ENCODE assay signal across 24 mouse cellular contexts in genomic region chr13:93912326-93912915, GRCm38 (mm10).
DNase-seq lines count a peak whose midpoint lies in the region; ATAC-seq and TF ChIP-seq lines count a peak whose summit lies in the region.
"Had no signal": no experiment of that assay in that cellular context is flagged by ENCODE, and none has a peak within 500 bp of the region (broad histone marks: within the 10 kb centered on the region; RNA-seq: fewer than 3 reads in every experiment).

No protein-coding gene starts in this region.

- no peak for ATAC-seq in heart, postnatal 0 days (ENCODE audit: insufficient read depth, low read depth)
- ATAC-seq in heart, embryonic 11.5 days (replicated peaks; ENCODE audit: insufficient number of reproducible peaks, low FRiP score, low TSS enrichment): no peak
- no peak for ATAC-seq in limb, embryonic 14.5 days (ENCODE audit: low FRiP score, low read depth)

- no peak for TF ChIP-seq CTCF in heart, postnatal 0 days (IDR thresholded peaks at IDR 0.05; ENCODE audit: low read depth)

- no peaks in the 10 kb centered on the region for H3K27me3 ChIP-seq in heart, postnatal 0 days (ENCODE audit: control insufficient read depth, insufficient read depth, low read length)
- H3K27me3 ChIP-seq in heart, embryonic 11.5 days (ENCODE audit: control insufficient read depth, insufficient read depth, low read length): no peaks in the 10 kb centered on the region
- no peaks in the 10 kb centered on the region for H3K27me3 ChIP-seq in limb, embryonic 14.5 days (ENCODE audit: control insufficient read depth, insufficient read depth, low read length)
- H3K27me3 ChIP-seq: liver, embryonic 12.5 days; lung, embryonic 15.5 days had no signal

- no peak overlapping the region for H3K27ac ChIP-seq in heart, postnatal 0 days (ENCODE audit: low read depth)
- no peak overlapping the region for H3K27ac ChIP-seq in heart, embryonic 11.5 days (ENCODE audit: low read depth, low read length)
- peak overlapping the region; percentile 87; the same call in 1 of the 2 replicates for H3K27ac ChIP-seq in limb, embryonic 14.5 days (replicated peaks; ENCODE audit: low read depth, low read length)
- H3K27ac ChIP-seq: forebrain, embryonic 10.5 days; heart, adult 2 months; layer of hippocampus, adult 2 months; liver, embryonic 12.5 days; lung, embryonic 15.5 days had no signal

- WGBS in heart, postnatal 0 days: 80% methylated on average over 5 of the region's 5 CpGs
- WGBS in heart, embryonic 11.5 days (ENCODE audit: insufficient replicate concordance): 76% methylated on average over 5 of the region's 5 CpGs
- WGBS in limb, embryonic 14.5 days: 78% methylated on average over 5 of the region's 5 CpGs

- H3K36me3 ChIP-seq in heart, postnatal 0 days (replicated peaks; ENCODE audit: control insufficient read depth, insufficient read depth, low read length): no peaks in the 10 kb centered on the region
- no peaks in the 10 kb centered on the region for H3K36me3 ChIP-seq in heart, embryonic 11.5 days (ENCODE audit: control insufficient read depth, insufficient read depth, low read length)
- no peaks in the 10 kb centered on the region for H3K36me3 ChIP-seq in limb, embryonic 14.5 days (ENCODE audit: control insufficient read depth, insufficient read depth, low read length)
- H3K36me3 ChIP-seq: forebrain, embryonic 10.5 days; liver, embryonic 12.5 days; lung, embryonic 15.5 days had no signal

- no peak for TF ChIP-seq EP300 in heart, postnatal 0 days (IDR thresholded peaks at IDR 0.05; ENCODE audit: low read depth)

- no peak overlapping the region for H3K4me3 ChIP-seq in heart, postnatal 0 days (ENCODE audit: low read depth, low read length)
- H3K4me3 ChIP-seq in heart, embryonic 11.5 days (ENCODE audit: low read depth, low read length): no peak overlapping the region
- no peak overlapping the region for H3K4me3 ChIP-seq in limb, embryonic 14.5 days (replicated peaks; ENCODE audit: low read length)
- H3K4me3 ChIP-seq: forebrain, embryonic 10.5 days; gastrocnemius, adult 2 months; heart, adult 2 months; layer of hippocampus, adult 2 months; liver, embryonic 12.5 days; lung, embryonic 15.5 days had no signal

- TF ChIP-seq POLR2A in limb, embryonic 14.5 days (IDR thresholded peaks at IDR 0.05; ENCODE audit: borderline replicate concordance, extremely low read depth, insufficient read depth, insufficient read length): no peak

- DNase-seq in heart, postnatal 0 days (ENCODE audit: low spot score): peak; percentile 4
- peak; percentile 14 to 54 for DNase-seq in urinary bladder, postnatal 4 days (ENCODE audit: low spot score in 2 of 2)
- no peak for DNase-seq in urinary bladder, adult 2 months (ENCODE audit: low spot score)
- no peak for DNase-seq in limb, embryonic 14.5 days (ENCODE audit: low spot score)
- no peak for DNase-seq in cerebellum, postnatal 4 days (ENCODE audit: low spot score in 2 of 2)
- DNase-seq in left cerebral cortex, adult 18-20 months (ENCODE audit: low spot score in 2 of 2): no peak
- DNase-seq: adrenal gland, postnatal 36 days; B cell, adult 2 months; cerebellum, adult 18-20 months; cerebellum, postnatal 25 days; gastrocnemius, adult 2 months; heart, adult 2 months; kidney, adult 9 months; layer of hippocampus, postnatal 36 days; left cerebral cortex, postnatal 4 days; lung, postnatal 4 days; retina, postnatal 1 day; right cerebral cortex, postnatal 4 days; thymus, adult 18-20 months had no signal

- no peaks in the 10 kb centered on the region for H3K4me1 ChIP-seq in heart, postnatal 0 days (ENCODE audit: control insufficient read depth, insufficient read depth)
- H3K4me1 ChIP-seq in heart, embryonic 11.5 days (ENCODE audit: control insufficient read depth, insufficient read depth, low read length): peaks cover 15% of the 10 kb centered on the region
- H3K4me1 ChIP-seq in limb, embryonic 14.5 days (ENCODE audit: control insufficient read depth, insufficient read depth, low read length): peaks cover 36% of the 10 kb centered on the region
- H3K4me1 ChIP-seq: liver, embryonic 12.5 days had no signal

- H3K9me3 ChIP-seq in heart, postnatal 0 days (replicated peaks; ENCODE audit: control insufficient read depth, low read length): no peaks in the 10 kb centered on the region
- no peaks in the 10 kb centered on the region for H3K9me3 ChIP-seq in heart, embryonic 11.5 days (replicated peaks; ENCODE audit: control insufficient read depth, low read length)
- H3K9me3 ChIP-seq in limb, embryonic 14.5 days (ENCODE audit: control insufficient read depth, low read length): no peaks in the 10 kb centered on the region
- H3K9me3 ChIP-seq: forebrain, embryonic 10.5 days; liver, embryonic 12.5 days; lung, embryonic 15.5 days had no signal

- no peak overlapping the region for H3K9ac ChIP-seq in heart, postnatal 0 days (replicated peaks; ENCODE audit: low read depth, low read length)
- H3K9ac ChIP-seq in heart, embryonic 11.5 days (ENCODE audit: low read depth, low read length): no peak overlapping the region
- H3K9ac ChIP-seq in limb, embryonic 14.5 days (ENCODE audit: low read depth, low read length, severe bottlenecking): no peak overlapping the region
- H3K9ac ChIP-seq: liver, embryonic 12.5 days; lung, embryonic 15.5 days had no signal

- no peak overlapping the region for H3K4me2 ChIP-seq in heart, postnatal 0 days (ENCODE audit: low read depth, low read length)
- H3K4me2 ChIP-seq in heart, embryonic 11.5 days: no peak overlapping the region
- no peak overlapping the region for H3K4me2 ChIP-seq in limb, embryonic 14.5 days (replicated peaks; ENCODE audit: low read depth, low read length, severe bottlenecking)
- H3K4me2 ChIP-seq: liver, embryonic 12.5 days; lung, embryonic 15.5 days had no signal

Comparison
In these comparisons a context has a peak if more than half of its experiments do, and no peak if none do; other contexts are left out.
1. DNase-seq: peak in heart, postnatal 0 days (single experiment) and urinary bladder, postnatal 4 days (2 of 2); none in urinary bladder, adult 2 months (single experiment), limb, embryonic 14.5 days (single experiment), cerebellum, postnatal 4 days (0 of 2) and left cerebral cortex, adult 18-20 months (0 of 2).